Mouse (Mus musculus) monocyte, adult 2 months (primary cell): ENCODE measurements around the gene Lrrc8a.

Experiments
- DNase-seq, 2 experiments: peaks; one replicate each; pipeline ENCODE4 v3.0.0; 2022; ENCODE audit warnings: low spot score in 2 of 2, low read depth in 1 of 2

Lrrc8a gene

DNA sequence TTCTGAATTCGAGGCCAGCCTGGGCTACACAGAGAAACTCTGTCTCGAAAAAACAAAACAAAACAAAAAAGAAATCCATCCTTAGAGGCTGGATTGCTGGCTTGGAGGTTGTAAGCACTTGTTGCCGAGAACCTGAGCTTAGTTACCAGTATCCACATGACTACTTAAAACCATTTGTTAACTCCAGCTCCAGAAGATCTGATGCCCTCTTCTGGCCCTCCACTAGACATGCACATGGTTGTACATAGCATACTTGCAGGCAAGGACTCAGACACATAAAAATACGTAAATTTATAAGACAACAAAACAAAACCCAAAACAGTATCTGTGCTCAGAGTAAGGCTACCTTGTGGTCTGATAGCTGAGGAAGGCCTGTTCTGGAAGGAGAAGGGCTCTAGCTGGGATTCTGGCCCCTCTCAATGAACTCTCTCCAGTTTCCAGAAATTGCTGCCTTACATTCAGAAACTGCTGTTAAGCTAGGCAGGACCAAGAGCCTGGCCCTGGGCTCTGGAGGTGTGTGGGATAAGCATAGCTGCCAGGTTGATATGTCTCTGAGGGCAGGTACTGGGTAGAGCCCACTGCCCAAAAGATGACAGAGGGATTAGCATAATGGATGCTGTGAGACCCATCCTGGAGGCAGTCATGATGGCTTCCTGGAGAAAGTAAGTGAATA is 23.7 kb downstream of the Lrrc8a start:
- no peak for DNase-seq

DNA sequence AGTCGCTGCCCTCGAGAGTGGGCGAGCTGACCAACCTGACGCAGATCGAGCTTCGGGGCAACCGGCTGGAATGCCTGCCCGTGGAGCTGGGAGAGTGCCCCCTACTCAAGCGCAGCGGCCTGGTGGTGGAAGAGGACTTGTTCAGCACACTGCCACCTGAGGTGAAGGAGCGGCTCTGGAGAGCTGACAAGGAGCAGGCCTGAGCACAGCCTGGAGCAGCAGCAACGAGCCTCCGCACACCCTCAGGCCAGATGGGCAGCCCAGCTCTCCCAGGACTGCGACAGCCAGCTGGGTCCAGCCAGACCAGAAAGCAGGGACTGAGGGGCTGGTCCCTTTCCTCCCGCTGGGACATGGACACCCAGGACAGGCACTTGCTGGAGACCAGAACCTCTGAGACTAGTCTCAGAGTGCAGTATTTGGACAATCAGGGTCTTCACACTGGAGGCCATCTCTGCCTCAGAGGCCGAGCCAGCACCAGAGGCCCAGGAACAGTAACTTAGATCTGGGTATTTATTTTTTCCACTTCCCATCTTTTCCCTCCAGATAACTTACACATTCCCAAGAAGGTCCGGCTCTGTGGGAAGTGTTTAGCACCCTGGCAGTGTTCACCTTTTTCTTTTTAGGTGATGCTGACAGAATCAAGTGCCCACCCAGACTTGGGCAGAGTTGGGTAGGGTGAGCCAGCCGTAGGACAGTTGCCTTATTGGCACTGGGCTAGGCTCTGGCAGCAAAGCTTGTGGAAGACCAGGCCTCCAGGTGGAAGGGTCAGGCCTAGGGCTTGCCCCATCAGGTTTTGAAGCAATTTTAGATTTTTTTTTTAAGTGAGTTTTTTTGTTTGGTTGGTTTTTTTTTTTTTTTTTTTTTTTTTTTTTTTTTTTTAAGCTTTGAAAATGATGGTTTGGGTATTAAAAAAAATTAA is 24.7 kb downstream of the Lrrc8a start:
- no peak for DNase-seq

DNA sequence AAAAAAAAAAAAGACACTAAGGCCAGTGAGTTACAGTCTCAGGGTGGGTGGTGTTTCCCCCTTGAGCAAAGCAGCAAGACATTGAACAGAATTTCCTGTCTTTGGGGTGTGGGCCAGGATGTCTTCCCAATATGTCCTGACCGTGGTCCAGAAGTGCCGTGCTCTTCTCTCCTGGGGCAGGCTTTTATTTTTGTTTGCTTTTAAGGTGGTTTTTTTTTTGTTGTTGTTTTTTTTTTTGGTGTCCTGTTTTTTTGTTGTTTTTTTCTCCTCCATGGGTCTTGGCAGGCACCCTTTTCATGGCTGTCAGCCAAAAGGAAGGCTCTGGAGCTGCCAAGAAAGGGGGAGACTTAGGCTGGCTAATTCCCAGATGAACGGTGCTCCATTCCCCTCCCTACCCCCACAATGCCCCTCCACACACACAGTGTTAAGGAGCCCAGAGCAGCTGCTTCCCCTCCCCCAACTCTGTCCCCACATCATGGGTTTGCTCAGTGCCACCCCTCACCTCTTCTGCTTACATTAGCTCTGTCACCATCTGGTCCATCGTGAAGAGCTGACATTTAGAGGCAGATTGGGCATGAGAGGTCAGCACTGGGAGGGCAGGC is 25.4 kb downstream of the Lrrc8a start:
- no peak for DNase-seq

DNA sequence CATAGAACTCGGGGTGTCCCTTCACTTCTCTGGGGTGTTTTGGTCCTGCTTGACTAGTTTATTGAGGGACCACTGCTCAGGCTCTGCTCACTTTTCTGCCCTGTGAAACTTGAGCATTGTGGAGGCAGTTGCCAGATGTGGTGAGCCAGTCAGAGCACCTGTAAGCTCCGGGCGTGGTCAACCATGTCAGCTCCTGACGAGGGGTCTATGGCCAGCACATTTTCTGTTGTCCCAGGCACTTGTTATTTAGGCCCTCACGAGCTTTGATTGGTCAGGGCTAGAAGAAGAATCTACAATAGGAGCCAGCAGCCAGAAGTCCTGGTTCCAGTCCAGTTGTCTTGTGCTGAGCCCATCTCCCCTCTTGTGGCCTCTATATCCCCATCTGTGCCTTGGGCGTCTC is 26.3 kb downstream of the Lrrc8a start:
- no peak for DNase-seq

DNA sequence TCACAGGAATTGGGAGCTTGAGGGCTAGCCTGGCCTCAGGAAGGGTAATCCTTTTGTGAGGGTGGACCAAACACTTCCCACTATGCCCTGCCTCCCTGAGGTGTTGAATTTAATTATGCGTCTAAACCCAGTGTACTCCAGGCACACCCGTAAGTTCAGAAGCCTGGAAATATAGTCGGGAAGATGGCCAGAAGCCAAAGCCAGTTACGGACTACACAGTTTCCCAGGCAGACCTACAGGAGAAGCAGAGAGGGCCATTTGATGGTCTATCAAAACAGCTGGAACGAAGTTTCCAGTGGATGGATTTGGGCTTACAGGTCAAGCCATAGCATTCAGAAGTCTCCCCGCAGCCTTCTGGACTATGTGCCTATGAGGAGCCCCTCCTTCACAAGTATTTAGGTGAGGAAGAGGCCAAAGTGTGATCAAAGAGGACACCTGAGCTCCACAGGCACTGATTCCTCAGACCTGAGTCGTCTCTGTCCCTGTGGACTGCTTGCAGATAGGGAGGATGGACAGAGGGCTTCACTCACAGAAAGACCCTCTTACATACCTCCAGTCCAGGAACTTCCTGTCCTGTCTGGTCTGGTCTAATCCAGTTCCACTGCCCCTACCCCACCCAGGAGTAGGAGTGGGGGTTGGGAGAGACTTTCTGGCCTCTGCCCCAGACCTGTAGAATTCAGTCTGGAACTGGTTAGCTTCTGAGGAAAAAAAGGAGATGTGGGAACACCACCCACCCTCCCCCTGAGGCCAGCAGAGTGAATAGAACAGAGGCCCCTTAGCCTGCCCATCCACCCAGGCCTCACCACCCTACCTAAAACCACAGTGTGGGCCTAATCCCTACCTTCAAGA is 27.4 kb downstream of the Lrrc8a start:
- no peak for DNase-seq

DNA sequence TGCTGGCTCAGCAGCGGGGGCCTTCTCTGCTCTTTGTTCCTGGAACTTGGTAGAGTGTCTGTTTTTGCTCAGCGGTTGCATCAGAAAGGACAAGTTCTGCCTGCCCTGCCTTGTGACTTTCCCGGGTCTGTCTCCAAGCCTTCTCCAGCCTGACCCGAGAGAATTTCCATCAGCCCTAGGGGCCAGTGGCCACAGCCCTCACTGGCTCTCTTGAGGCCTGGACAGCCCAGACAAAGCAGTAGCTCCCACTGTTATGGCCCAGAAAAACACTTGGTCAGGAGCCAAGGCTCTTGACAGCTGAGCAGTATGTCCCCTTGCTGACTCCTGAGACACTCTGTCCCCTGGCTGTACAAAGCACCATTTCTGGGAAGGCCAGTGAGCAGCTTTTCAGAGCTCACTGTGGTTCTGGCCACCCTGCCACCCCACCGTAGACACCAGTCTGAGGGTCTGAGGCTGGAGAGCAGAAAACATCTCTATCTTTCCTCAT is 28.3 kb downstream of the Lrrc8a start, which contains the start of gene Phyhd1:
Phyhd1 (plus strand) TSS at position 437 of the 487 bp plus-strand sequence.
- no peak for DNase-seq

DNA sequence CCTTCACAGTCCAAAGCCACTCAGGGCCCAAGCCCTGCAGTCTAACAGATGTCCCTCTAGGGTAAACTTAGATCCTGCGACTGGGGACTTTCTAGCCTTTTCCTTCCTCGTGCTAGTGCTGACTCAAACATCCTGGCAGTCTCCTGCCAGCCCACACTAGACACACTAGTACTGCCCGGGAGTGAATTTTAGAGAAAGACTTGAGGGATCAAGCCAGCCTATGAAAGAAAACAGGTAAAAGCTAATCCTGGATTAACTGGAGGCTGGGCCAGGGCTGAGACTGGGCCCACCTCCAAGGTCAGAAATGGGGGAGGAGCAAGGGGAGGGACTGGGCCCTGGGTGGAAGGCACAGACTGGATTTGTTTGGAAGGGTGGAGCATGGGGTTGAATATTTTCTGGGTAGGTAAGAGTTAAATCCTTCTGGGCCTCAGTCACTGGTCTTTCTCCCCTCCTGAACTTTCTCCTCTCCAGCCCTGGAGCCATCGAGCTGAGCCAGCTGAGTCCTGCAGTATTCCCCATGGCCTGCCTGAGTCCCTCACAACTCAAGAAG is 29.0 kb downstream of the Lrrc8a start:
- DNase-seq = no peak

DNA sequence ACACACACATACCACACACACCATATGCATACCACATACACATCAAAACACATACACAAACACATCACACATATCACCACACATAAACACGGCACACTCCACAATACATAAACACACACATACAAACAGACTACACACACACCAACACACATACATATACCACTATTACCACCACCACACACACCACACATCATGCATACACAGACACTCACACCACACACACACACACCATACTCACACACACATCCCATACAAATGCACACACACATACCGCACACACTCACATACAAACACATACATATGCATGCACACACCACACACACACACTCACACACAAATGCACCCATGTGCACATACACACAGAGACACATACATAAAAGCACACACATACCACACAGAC is 30.0 kb downstream of the Lrrc8a start:
- no peak for DNase-seq

DNA sequence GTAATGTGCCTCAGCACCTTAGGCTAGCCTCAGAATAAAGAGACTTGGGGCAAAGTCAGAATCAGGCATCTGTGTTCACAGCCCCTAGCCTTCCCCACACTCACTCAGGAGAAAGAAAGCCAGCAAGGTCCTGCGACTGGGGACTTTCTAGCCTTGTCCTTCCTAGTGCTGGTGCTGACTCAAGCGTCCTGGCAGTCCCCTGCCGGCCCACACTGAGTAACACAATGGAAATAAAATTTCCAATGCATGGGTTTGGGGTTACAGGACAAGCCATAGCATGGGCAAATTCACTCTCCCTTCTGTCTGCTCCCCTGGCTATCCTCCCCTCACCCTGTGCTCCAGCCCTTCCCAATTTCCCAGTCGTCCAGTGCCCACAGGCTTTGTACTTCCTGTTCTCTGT is 30.9 kb downstream of the Lrrc8a start:
- DNase-seq = no peak

DNA sequence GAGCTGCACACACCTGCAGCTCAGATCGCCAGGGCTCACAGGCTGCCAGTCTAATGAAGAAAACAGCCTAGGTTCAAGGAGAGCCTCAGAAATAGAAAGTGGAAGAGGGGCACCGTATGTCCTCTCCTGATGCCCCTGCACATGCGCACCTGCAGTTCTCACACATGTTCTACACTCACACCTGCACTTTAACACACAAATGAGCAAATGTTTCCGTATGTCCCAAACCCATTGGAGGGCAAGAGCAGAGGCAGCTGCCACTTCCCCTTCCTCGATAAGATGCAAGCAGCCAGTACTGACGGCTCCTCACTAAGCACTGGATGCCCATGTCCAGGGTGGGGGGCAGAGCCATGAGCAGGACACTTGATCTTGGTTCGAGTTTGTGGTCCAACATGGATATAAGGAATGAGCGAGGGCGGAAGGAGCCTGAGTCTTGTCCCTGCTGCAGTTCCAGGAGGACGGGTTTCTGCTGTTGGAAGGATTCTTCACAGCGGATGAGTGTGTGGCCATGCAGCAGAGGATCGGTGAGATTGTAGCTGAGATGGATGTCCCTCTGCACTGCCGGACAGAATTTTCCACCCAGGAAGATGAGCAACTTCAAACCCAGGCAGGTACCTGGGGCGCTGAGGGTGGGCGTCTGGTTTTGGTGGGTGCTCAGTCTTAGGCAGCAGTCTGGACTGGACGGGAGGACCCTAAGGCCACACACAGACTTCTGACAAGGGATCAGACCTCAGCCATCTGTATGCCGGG is 31.9 kb downstream of the Lrrc8a start:
- no peak for DNase-seq

DNA sequence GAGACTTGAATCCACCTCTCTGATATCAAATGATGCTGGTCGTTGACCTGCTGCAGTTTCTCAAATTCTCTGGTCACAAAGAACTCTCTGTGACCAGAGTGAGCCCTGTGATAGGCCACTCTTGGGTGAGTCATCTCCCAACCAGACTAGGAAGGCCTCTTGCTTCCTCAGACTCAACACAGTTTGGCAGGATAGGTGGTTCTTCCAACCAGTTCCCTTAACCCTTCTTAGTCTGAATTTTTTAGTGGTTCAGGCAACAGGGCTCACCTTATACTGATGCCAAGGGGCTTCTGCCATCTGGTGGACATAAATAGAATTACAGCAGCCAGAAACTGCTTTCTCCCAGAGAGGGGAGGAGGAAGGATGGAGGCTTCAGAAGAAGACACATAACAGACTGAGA is 32.6 kb downstream of the Lrrc8a start:
- DNase-seq = peak; percentile 37 to 39

DNA sequence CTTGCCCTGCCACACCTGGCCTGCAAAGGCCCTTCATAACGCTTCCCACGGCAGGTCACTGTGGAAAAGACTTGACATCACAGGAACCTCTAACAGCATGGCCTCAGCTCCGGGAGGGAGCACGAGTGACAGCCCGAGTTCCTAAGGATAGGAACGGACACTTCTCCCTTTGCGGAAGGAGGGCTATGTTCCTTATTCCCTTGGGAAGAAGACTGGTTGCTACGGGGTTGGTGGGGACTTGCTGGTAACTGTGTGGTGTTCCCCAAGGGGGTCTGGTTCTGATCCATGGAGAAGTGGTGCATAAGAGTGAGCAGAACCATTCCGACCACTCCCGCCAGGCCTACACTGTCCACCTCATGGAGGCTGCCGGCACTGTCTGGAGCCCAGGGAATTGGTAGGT is 43.2 kb downstream of the Lrrc8a start, which contains the start of gene Gm28038:
Gm28038 (plus strand) TSS at position 301 of the 400 bp plus-strand sequence.
- DNase-seq = no peak

DNA sequence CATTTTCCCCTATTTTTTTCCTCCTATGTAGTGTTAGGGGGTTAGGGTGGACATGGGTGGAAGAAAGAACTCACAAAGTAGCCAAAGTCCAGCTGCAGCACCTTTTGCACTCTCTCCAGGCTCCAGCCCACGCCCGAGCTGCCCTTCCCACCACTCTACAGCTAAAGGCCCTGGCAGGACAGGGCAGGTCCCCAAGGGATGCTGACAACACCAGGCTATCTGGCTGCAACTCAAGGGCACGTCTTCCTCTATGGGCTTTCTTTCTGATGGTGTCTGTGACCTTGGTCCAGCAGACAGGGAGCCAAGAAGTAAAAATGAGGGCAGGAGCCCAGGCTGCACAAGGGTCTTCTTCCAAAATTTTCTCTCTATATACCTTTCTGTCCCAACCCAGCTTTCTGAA is 44.1 kb downstream of the Lrrc8a start:
- no peak for DNase-seq

DNA sequence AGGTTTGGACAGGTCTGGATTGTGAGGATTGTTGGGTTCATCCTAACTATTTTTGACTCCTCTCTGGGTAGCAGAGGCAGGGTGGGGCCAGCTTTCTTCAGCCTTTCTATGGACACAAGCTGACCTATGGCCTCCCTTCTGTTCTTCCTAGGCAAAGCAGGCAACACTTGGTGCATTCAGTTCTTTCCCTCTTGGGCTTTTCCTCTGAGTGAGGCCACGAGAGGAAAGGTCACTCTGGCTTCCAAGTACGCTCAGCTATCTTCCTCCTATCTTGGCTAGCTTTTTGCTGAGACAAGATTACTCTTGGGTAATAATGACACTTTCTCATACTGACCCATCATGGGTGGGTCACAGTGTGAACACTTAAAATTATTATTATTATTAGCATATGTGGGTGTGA is 45.7 kb downstream of the Lrrc8a start:
- no peak for DNase-seq

DNA sequence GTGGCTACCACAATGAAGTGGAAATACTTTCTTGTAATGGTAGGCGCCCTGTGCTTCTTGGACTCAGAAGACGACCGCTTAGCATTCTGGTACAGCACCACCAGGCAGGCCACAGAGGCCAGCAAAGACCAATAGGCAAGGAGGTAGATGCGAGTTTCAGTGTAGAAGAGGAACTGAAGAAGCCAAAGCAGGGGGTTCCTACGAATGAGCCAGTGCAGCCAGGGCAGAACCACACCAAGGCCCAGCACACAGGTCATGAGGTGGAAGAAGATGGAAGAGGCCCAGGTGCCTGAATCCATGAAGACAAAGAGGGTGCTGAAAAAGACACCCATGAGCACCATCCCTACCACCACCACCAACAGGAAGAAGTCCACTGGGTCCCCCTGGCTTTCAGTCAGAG is 47.5 kb downstream of the Lrrc8a start:
- DNase-seq = no peak

DNA sequence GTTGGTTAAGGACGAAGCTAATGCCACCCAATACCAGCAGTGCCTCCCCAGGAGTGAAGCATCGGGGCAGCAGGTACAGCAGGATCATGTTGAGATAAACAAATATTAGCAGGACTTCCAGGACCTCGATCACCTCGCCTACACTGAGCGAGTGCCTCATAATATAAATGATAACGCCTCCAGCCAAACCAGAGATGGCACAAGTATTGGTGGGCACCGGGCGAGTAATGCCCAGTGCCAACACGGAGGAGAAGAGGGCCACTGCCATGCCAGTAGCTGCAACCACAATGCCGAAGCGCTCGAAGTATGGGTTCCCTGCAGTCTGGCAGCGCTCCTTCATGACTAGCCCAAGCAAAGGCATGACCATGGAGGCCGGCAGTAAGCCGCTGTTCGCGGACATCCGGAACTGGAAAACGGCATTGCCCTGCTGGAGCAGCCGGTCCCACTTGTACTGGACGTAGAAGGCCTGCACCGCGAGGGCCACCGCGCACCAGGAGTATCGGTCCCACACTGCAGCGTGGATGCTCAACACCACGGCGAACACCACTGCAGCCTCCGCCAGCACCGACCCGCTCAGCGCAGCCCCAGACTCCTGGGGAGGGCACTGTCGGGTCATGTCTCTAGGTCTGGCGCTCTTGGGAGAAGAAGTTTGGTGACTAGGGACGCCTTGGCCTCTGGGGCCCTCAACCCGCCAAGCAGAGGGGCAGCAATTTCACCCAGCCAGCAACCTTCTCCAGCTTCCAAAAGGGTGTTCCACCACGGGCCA is 48.1 kb downstream of the Lrrc8a start:
- no peak for DNase-seq

DNA sequence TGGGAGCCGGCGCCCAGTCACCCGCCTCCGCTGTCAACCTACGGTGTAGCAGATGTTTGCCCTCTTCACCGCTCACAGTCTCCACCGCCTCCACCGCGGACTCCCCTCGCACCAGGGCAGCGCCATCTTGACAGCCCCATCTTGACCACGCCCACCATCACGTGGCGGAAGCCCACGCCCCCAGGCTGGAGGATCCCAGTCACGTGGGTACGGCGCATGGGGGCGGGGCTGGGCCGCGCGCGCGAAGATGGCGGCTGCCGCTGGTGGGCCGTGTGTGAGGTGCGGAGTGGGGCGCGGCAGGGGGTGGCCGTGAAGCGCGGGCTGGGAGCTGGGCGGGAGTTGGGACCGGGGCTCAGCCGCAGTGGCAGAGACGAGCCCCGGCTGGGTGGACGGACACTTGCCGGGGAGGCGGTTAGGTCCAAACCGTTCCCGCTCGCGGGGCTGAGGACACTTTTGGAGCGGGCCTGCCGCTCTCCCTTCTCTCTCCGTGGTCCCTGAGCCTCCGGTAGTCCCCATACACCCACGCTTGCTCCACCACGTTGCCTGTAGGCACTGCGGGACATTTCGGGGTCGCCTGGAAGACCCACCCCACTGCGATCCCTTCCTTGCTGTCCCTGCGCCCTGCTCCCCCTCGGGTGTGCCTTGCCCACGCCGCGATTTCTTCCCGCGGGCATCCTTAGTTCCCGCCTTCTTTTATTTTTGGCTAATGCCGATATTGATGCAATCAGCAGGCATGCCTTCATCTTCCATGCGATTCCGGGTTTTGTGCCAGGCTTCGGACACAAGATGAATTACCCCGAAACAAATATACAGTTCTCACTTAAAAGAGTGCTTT is 48.9 kb downstream of the Lrrc8a start, which contains the start of the genes Dolk and Nup188:
Dolk (minus strand) TSS at position 143 of the 835 bp plus-strand sequence.
Nup188 (plus strand) TSS at position 206 of the 835 bp plus-strand sequence.
- DNase-seq = peak; percentile 88 to 94

DNA sequence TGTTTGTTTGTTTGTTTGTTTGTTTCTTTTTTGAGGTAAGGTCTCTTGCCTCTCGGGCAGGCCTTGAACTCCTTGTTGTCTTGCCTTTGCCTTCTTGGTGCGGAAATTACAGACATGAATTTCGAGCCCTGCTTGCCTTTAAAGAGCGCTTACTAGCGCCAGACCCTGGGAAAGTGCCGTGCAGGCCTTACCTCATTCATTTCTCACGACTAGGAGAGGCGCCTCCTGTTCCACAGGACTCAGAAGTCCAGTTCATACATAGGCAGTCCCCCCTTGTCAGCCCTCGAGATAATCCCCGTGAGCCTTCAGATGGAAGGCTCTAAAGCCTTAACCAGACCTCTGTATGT is 49.5 kb downstream of the Lrrc8a start:
- DNase-seq = no peak
